Mouse (Mus musculus) cerebellum, adult (tissue): ENCODE results near the gene Rhox2f.
"Not testable (repeated sequence)": the region's sequence is repeated elsewhere in the genome, so short reads cannot be mapped to it uniquely, and the experiment has no call there.

Experiments
- ATAC-seq: cut with Nextera tagmentation; 2 replicates; pipeline ENCODE4 v1.9.2; 2017; ENCODE audit warnings: mild to moderate bottlenecking, moderate library complexity, mixed read lengths; ENCODE audit not compliant: insufficient number of reproducible peaks, low FRiP score, low TSS enrichment

Gene Rhox2f

DNA sequence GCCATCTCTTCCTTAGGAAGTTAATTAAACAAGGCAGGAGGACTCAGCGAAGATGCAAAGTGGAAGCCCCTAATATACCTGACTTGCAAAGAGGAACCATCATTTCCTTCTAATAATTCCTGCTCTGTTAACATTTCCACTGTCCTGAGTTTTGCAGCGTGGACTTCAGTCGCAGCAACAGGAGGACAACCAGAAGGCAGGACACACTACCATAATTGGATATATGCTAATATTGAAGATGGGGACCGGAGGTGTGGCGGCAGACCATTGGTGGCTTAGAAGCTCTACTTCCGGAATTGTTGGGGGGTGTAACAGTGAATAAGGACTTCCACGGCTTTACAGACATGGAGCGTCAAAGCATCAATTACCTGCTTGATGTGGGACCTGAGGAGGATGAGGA, at the start of gene Rhox2f:
Gene Rhox2f, plus strand, starts transcription at position 301 of the 400 bp plus-strand sequence.
- ATAC-seq: not testable (repeated sequence)

DNA sequence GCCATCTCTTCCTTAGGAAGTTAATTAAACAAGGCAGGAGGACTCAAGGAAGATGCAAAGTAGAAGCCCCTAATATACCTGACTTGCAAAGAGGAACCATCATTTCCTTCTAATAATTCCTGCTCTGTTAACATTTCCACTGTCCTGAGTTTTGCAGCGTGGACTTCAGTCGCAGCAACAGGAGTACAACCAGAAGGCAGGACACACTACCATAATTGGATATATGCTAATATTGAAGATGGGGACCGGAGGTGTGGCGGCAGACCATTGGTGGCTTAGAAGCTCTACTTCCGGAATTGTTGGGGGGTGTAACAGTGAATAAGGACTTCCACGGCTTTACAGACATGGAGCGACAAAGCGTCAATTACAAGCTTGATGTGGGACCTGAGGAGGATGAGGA, 41.1 kb upstream of the Rhox2f start, which contains the start of gene Rhox2e:
Gene Rhox2e, plus strand, starts transcription at position 301 of the 400 bp plus-strand sequence.
- not testable (repeated sequence) for ATAC-seq

DNA sequence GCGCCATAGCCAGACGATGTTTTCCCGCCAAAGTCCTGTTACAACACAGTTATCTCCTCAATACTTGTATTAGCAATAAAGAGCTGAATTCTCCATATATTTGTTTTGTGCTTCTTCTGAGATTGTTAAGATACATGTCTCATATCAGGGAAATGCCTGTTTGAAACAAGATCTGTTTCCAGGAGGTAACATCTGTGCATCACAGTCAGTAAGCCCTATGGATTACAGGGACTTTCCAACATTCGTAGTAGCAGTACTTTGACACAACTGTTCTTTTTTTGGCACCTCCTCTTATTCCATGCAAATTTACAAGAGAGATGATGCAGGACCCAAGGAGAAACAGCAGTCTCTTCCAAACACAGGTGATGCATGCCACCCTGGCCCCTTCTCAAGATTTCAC, 29.5 kb upstream of the Rhox2f start, which contains the start of gene Rhox3e:
Gene Rhox3e, plus strand, starts transcription at position 301 of the 400 bp plus-strand sequence.
- ATAC-seq: not testable (repeated sequence)

DNA sequence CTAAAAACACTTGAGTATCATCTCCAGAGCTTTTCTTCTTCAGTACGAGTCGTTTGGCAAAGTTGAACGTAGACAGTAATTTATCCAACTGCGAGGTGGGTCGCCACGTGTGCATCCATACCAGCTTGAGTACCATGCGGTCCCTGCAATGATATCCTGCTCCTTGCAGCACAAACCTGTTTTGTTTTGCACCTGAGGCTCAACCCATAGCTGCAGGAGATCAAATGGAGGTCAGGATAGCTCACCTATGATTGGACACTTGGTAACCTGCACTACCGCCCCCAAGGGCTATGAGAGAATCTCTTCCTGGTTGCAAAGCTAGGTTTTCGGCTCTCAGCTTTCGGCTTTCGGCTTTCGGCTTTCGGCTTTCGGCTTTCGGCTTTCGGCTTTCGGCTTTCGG, 14.1 kb upstream of the Rhox2f start, which contains the start of gene Rhox4e:
Gene Rhox4e, plus strand, starts transcription at position 301 of the 400 bp plus-strand sequence.
- ATAC-seq: not testable (repeated sequence)

DNA sequence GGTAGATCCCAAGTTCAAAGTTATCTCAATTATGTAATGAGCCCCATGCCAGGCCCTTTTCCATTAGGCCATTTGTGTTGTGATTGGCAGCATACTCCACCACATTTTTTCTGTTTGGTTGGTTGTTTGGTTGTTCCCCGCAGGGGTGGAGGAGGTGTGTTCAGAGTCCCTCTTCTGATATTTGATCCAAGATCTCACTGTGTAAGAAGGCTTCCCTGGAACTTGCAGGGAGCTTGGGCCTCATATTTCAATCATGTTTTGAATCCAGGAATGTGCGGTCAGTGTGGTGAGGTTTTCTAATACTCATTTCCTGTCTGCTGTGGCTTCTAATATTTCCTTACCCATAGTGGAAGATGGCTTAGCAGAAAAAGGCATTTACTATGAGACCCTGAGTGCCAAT, 1.4 kb downstream of the Rhox2f start:
- not testable (repeated sequence) for ATAC-seq

DNA sequence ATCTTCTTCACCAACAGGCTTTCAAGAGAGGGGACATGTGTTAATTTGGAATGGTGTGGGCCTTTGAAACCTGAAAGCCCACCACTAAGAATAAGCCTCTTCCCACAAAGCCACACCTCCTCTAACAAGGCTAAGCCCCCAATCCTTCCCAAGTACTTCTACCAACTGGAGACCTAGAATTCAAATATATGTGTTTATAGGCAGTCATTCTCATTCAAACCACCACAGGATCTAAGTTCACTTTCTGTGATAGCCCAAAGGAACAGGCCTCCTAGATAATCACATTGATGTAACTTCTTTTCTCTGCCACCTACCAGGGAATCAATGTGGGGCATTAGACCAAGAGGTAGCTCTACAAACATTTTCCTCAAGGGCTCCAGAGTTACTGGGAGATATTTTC, 9.5 kb downstream of the Rhox2f start, which contains the start of gene Rhox3f:
Gene Rhox3f, plus strand, starts transcription at position 301 of the 400 bp plus-strand sequence.
- not testable (repeated sequence) for ATAC-seq

DNA sequence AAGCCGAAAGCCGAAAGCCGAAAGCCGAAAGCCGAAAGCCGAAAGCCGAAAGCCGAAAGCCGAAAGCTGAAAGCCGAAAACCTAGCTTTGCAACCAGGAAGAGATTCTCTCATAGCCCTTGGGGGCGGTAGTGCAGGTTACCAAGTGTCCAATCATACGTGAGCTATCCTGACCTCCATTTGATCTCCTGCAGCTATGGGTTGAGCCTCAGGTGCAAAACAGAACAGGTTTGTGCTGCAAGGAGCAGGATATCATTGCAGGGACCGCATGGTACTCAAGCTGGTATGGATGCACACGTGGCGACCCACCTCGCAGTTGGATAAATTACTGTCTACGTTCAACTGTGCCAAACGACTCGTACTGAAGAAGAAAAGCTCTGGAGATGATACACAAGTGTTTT, 36.4 kb downstream of the Rhox2f start, which contains the start of gene Rhox4f:
Gene Rhox4f, minus strand, starts transcription at position 101 of the 400 bp plus-strand sequence.
- not testable (repeated sequence) for ATAC-seq
